Mouse (Mus musculus): ENCODE measurements around the gene Trpm3.

GRCm38 (mm10) chr19:22300906-22301305 is 162.1 kb downstream of the Trpm3 start:
- TF ChIP-seq CTCF (IDR thresholded peaks at IDR 0.05; ENCODE audit: extremely low read depth, insufficient read depth, insufficient read length, insufficient replicate concordance) (no peak), POLR2A (IDR thresholded peaks at IDR 0.05; ENCODE audit: low read depth, low read length) (no peak)

All from spleen, adult 2 months (tissue).